Mouse (Mus musculus) G1E (cell line): Measurements from ENCODE around the gene Ap3m1. TPM values are rescaled to one million over a fixed set of nuclear protein-coding genes. Genes with fewer than 3 reads are reported as not detected.
A peak's percentile ranks its signal among the peaks of the same experiment; 100 is the strongest.

ENCODE experiments used
- ATAC-seq: 2 replicates; pipeline ENCODE4 v1.8.0; 2016; ENCODE audit warnings: mild to moderate bottlenecking; ENCODE audit not compliant: insufficient number of reproducible peaks, poor library complexity, low FRiP score, severe bottlenecking; ENCODE audit errors: extremely low read depth
- DNase-seq: peaks from one replicate; pipeline ENCODE4 v3.0.0; 2012; ENCODE audit warnings: low spot score
- H3K27me3 ChIP-seq: 2 replicates; pipeline ENCODE4 v1.6.1; 2012; ENCODE audit warnings: mild to moderate bottlenecking, low read length, inconsistent platforms; ENCODE audit not compliant: insufficient read depth
- H3K36me3 ChIP-seq: replicated peaks from 2 replicates; pipeline ENCODE3; 2012; ENCODE audit warnings: mild to moderate bottlenecking, inconsistent platforms
- H3K4me1 ChIP-seq: 2 replicates; pipeline ENCODE4 v1.6.1; 2012; ENCODE audit warnings: low read depth, low read length, inconsistent platforms, mixed read lengths; ENCODE audit not compliant: insufficient read depth
- H3K4me3 ChIP-seq: 2 replicates; pipeline ENCODE4 v1.5.1; 2012; ENCODE audit warnings: low read depth, mild to moderate bottlenecking, inconsistent platforms, low read length, moderate library complexity, mixed read lengths
- H3K9me3 ChIP-seq: replicated peaks from 2 replicates; pipeline ENCODE4 v1.6.1; 2012; ENCODE audit warnings: inconsistent platforms
- CTCF ChIP-seq: IDR thresholded peaks from 2 replicates; pipeline ENCODE4 v1.5.1; 2012; ENCODE audit warnings: low read depth, low read length, inconsistent platforms, mixed read lengths
- GATA1 ChIP-seq: IDR thresholded peaks from 2 replicates; pipeline ENCODE4 v1.6.1; 2012; ENCODE audit warnings: borderline replicate concordance, low read length, inconsistent platforms, mixed read lengths
- GATA2 ChIP-seq: IDR thresholded peaks from 2 replicates; pipeline ENCODE4 v1.6.1; 2012; ENCODE audit warnings: low read depth, low read length, inconsistent platforms, borderline replicate concordance
- POLR2AphosphoS5 ChIP-seq: IDR thresholded peaks from 2 replicates; pipeline ENCODE4 v1.6.1; 2012; ENCODE audit warnings: low read depth, low read length, inconsistent platforms; ENCODE audit not compliant: insufficient replicate concordance
- TAL1 ChIP-seq: conservative IDR thresholded peaks from 2 replicates; pipeline ENCODE4 v1.6.1; 2012; ENCODE audit warnings: low read depth, low read length, inconsistent platforms, mixed read lengths
- polyA plus RNA-seq: library from polyadenylated mRNA; stranded (reverse); fragments of >175 nt; gene quantifications from 2 replicates; pipeline ENCODE4 v1.2.3, GENCODE M21; 2012
- total RNA-seq, 2 experiments: library from RNA; stranded (forward) in 1 of 2; stranded (reverse) in 1 of 2; fragments of 200-1000 nt in 1 of 2; fragments of >200 nt in 1 of 2; fragmentation: Nextera tagmentation in 1 of 2; gene quantifications; 2 replicates each; pipeline ENCODE4 v1.2.3; 2014 to 2017

Gene Ap3m1
- total and polyA plus RNA-seq, 3 experiments = 8.2 to 148 (median 114) TPM

- TF ChIP-seq POLR2AphosphoS5 (no peak), GATA2 (no peak)
- no peaks in the 10 kb centered on the region for H3K9me3 ChIP-seq
- ATAC-seq (no peak), DNase-seq (no peak)
- peaks cover 76% of the 10 kb centered on the region for H3K4me1 ChIP-seq
- H3K36me3 ChIP-seq = peaks cover 61% of the 10 kb centered on the region
- no peak overlapping the region for H3K4me3 ChIP-seq
- no peaks in the 10 kb centered on the region for H3K27me3 ChIP-seq
These were observed 33.4 kb upstream of the Ap3m1 start for GRCm38 (mm10) chr14:21085666-21086065.

- no peak for DNase-seq
These were observed 30.5 kb upstream of the Ap3m1 start for GRCm38 (mm10) chr14:21082823-21083222.

GRCm38 (mm10) chr14:21078511-21078910 lies 26.2 kb upstream of the Ap3m1 start:
- Histone ChIP-seq H3K9me3 (no peaks in the 10 kb centered on the region), H3K36me3 (peaks cover 16% of the 10 kb centered on the region), H3K4me1 (peaks cover 65% of the 10 kb centered on the region), H3K4me3 (no peak overlapping the region), H3K27me3 (no peaks in the 10 kb centered on the region)
- DNase-seq (no peak), ATAC-seq (no peak)
- TF ChIP-seq CTCF (no peak), TAL1 (no peak), POLR2AphosphoS5 (no peak), GATA2 (no peak), GATA1 (no peak)

More at GRCm38 (mm10) chr14:21082823-21083222, 30.5 kb upstream of the Ap3m1 start:
- ATAC-seq = no peak
- H3K9me3 ChIP-seq = no peaks in the 10 kb centered on the region
- TF ChIP-seq GATA2 (no peak), CTCF (no peak), TAL1 (no peak), GATA1 (no peak), POLR2AphosphoS5 (no peak)
- no peak overlapping the region for H3K4me3 ChIP-seq
- H3K27me3 ChIP-seq = no peaks in the 10 kb centered on the region
- H3K4me1 ChIP-seq = peaks cover 68% of the 10 kb centered on the region
- peaks cover 44% of the 10 kb centered on the region for H3K36me3 ChIP-seq

- no peak for TF ChIP-seq GATA1
- no peak for TF ChIP-seq TAL1
- no peak for TF ChIP-seq POLR2AphosphoS5
- TF ChIP-seq CTCF = no peak
- TF ChIP-seq GATA2 = no peak
- Histone ChIP-seq H3K9me3 (no peaks in the 10 kb centered on the region), H3K4me1 (peaks cover 63% of the 10 kb centered on the region), H3K4me3 (peak overlapping the region; percentile 57; the same call in 1 of the 2 replicates), H3K27me3 (no peaks in the 10 kb centered on the region), H3K36me3 (peaks cover 12% of the 10 kb centered on the region)
- DNase-seq = no peak
- ATAC-seq = peak; percentile 30
These were observed 25.6 kb upstream of the Ap3m1 start for GRCm38 (mm10) chr14:21077939-21078338.

- no peak for ATAC-seq
These were observed 24.3 kb upstream of the Ap3m1 start for GRCm38 (mm10) chr14:21076501-21077194.

GRCm38 (mm10) chr14:21075751-21076500 lies 23.6 kb upstream of the Ap3m1 start:
- DNase-seq (peak; percentile 86), ATAC-seq (peak; percentile 25; the same call in 1 of the 2 replicates)
- Histone ChIP-seq H3K4me3 (peak overlapping the region; percentile 91), H3K9me3 (no peaks in the 10 kb centered on the region), H3K4me1 (peaks cover 63% of the 10 kb centered on the region), H3K27me3 (no peaks in the 10 kb centered on the region), H3K36me3 (peaks cover 11% of the 10 kb centered on the region)
- no peak for TF ChIP-seq POLR2AphosphoS5
- no peak for TF ChIP-seq TAL1
- no peak for TF ChIP-seq GATA1
- no peak for TF ChIP-seq CTCF
- no peak for TF ChIP-seq GATA2

More at GRCm38 (mm10) chr14:21076501-21077194, 24.3 kb upstream of the Ap3m1 start:
- no peak for DNase-seq
- H3K36me3 ChIP-seq = peaks cover 7% of the 10 kb centered on the region
- no peaks in the 10 kb centered on the region for H3K27me3 ChIP-seq
- no peak for TF ChIP-seq CTCF
- TF ChIP-seq GATA1 = no peak
- no peak for TF ChIP-seq TAL1
- no peak for TF ChIP-seq POLR2AphosphoS5
- no peak for TF ChIP-seq GATA2
- H3K4me3 ChIP-seq = peak overlapping the region; percentile 91
- H3K4me1 ChIP-seq = peaks cover 64% of the 10 kb centered on the region
- no peaks in the 10 kb centered on the region for H3K9me3 ChIP-seq
